Mouse (Mus musculus) 3T3-L1 (cell line): ENCODE data around the gene Junb.
A peak's percentile ranks its signal among the peaks of the same experiment; 100 is the strongest.

Source experiments
- DNase-seq: peaks from one replicate; pipeline ENCODE4 v3.0.0-alpha.2; 2015; ENCODE audit warnings: low read depth, low spot score

Junb gene

GRCm38 (mm10) chr8:84978248-84978940 lies at the start of gene Junb:
Gene Junb, minus strand, starts transcription at chr8:84978718.
- DNase-seq = peak; percentile 96

GRCm38 (mm10) chr8:85027922-85028321 lies 49.4 kb upstream of the Junb start:
- DNase-seq = peak; percentile 52

GRCm38 (mm10) chr8:85027516-85027855 lies 49.0 kb upstream of the Junb start:
- DNase-seq = peak; percentile 48

- DNase-seq = peak; percentile 99
Measured at GRCm38 (mm10) chr8:85026670-85027515, 48.4 kb upstream of the Junb start, which contains the start of gene Trir. Gene Trir, plus strand, starts transcription at chr8:85026823.

GRCm38 (mm10) chr8:85025098-85025932 lies 46.8 kb upstream of the Junb start, which contains the start of gene Asna1:
Gene Asna1, minus strand, starts transcription at chr8:85025281.
- DNase-seq = peak; percentile 99

GRCm38 (mm10) chr8:85023846-85024245 lies 45.3 kb upstream of the Junb start:
- no peak for DNase-seq

- DNase-seq = no peak
Measured at GRCm38 (mm10) chr8:85021514-85022055, 43.1 kb upstream of the Junb start.

- DNase-seq = no peak
Measured at GRCm38 (mm10) chr8:85017209-85017608, 38.7 kb upstream of the Junb start.

GRCm38 (mm10) chr8:85016724-85017123 lies 38.2 kb upstream of the Junb start:
- DNase-seq = no peak

GRCm38 (mm10) chr8:85014431-85014830 lies 35.9 kb upstream of the Junb start, which contains the start of gene Best2:
Gene Best2, minus strand, starts transcription at chr8:85014531.
- DNase-seq = no peak

- DNase-seq = no peak
Measured at GRCm38 (mm10) chr8:85013230-85013840, 34.8 kb upstream of the Junb start.

- no peak for DNase-seq
Measured at GRCm38 (mm10) chr8:85011242-85011641, 32.7 kb upstream of the Junb start.

GRCm38 (mm10) chr8:85007686-85008085 lies 29.2 kb upstream of the Junb start:
- DNase-seq = no peak

GRCm38 (mm10) chr8:84997649-84998295 lies 19.3 kb upstream of the Junb start:
- DNase-seq = peak; percentile 94

- DNase-seq = no peak
Measured at GRCm38 (mm10) chr8:84996978-84997377, 18.5 kb upstream of the Junb start.

GRCm38 (mm10) chr8:84995680-84996079 lies 17.2 kb upstream of the Junb start:
- DNase-seq = no peak

- no peak for DNase-seq
Measured at GRCm38 (mm10) chr8:84994375-84994774, 15.9 kb upstream of the Junb start.

GRCm38 (mm10) chr8:84990836-84991235 lies 12.3 kb upstream of the Junb start:
- DNase-seq = no peak

GRCm38 (mm10) chr8:84990349-84990748 lies 11.8 kb upstream of the Junb start, which contains the start of gene Hook2:
Gene Hook2, plus strand, starts transcription at chr8:84990603.
- DNase-seq = peak; percentile 100

GRCm38 (mm10) chr8:84989810-84990209 lies 11.3 kb upstream of the Junb start:
- peak; percentile 98 for DNase-seq
